Comparison of ENCODE assay signal across 19 mouse cellular contexts in genomic region chr3:127156080-127156479, GRCm38 (mm10).
A peak's percentile ranks its signal among the peaks of the same experiment; 100 is the strongest.
DNase-seq lines count a peak whose midpoint lies in the region; ATAC-seq and TF ChIP-seq lines count a peak whose summit lies in the region.
"Had no signal": no experiment of that assay in that cellular context is flagged by ENCODE, and none has a peak within 500 bp of the region (broad histone marks: within the 10 kb centered on the region; RNA-seq: fewer than 3 reads in every experiment).

No protein-coding gene starts in this region.

- H3K36me3 ChIP-seq in stomach, postnatal 0 days (ENCODE audit: control insufficient read depth, insufficient read depth, low read length), result no peaks in the 10 kb centered on the region
- H3K36me3 ChIP-seq: hindbrain, embryonic 13.5 days; intestine, embryonic 15.5 days; kidney, embryonic 15.5 days; limb, embryonic 13.5 days; midbrain, embryonic 12.5 days; stomach, embryonic 15.5 days had no signal

- TF ChIP-seq POLR2A in cerebellum, adult 2 months (IDR thresholded peaks at IDR 0.05; ENCODE audit: borderline replicate concordance, insufficient read depth, low read length), result no peak
- TF ChIP-seq POLR2A in olfactory bulb, adult 2 months (IDR thresholded peaks at IDR 0.05; ENCODE audit: insufficient read depth, low read depth, low read length), result no peak

- no peak for TF ChIP-seq EP300 in stomach, postnatal 0 days (optimal IDR thresholded peaks at IDR 0.05)

- ATAC-seq in cerebellum, adult (ENCODE audit: insufficient number of reproducible peaks, low FRiP score, low TSS enrichment), result no peak
- no peak for ATAC-seq in stomach, postnatal 0 days (ENCODE audit: low FRiP score, low TSS enrichment)
- ATAC-seq: intestine, embryonic 15.5 days had no signal

- peak overlapping the region; percentile 12; the same call in 1 of the 2 replicates for H3K27ac ChIP-seq in cerebellum, adult 2 months (ENCODE audit: insufficient read depth, low read length)
- peak overlapping the region; percentile 15; the same call in 1 of the 2 replicates for H3K27ac ChIP-seq in olfactory bulb, adult 2 months (ENCODE audit: insufficient read depth, low read depth, low read length)
- H3K27ac ChIP-seq in stomach, postnatal 0 days (replicated peaks), result no peak overlapping the region
- H3K27ac ChIP-seq: hindbrain, embryonic 13.5 days; intestine, embryonic 15.5 days; kidney, embryonic 15.5 days; limb, embryonic 13.5 days; midbrain, embryonic 12.5 days; stomach, embryonic 15.5 days had no signal

- H3K9ac ChIP-seq in stomach, postnatal 0 days (ENCODE audit: low read length), result no peak overlapping the region
- H3K9ac ChIP-seq: hindbrain, embryonic 13.5 days; intestine, embryonic 15.5 days; kidney, embryonic 15.5 days; limb, embryonic 13.5 days; midbrain, embryonic 12.5 days; stomach, embryonic 15.5 days had no signal

- peak; percentile 53 to 67 for DNase-seq in cerebellum, adult 2 months
- peak; percentile 59 for DNase-seq in layer of hippocampus, adult 9-11 months
- no peak for DNase-seq in layer of hippocampus, adult 9-10 months (ENCODE audit: low spot score)
- DNase-seq in cerebellum, postnatal 10 days, result peak; percentile 19 to 25
- no peak for DNase-seq in stomach, postnatal 0 days (ENCODE audit: low spot score)
- DNase-seq: gastrocnemius, postnatal 10 days; heart, postnatal 10 days; lung, adult 2 months; lung, postnatal 4 days; spleen, adult 18-20 months; thymus, postnatal 14 days had no signal

- 13% methylated on average over 9 of the region's 9 CpGs for WGBS in cerebellum, adult 2 months
- 39% methylated on average over 9 of the region's 9 CpGs for WGBS in olfactory bulb, adult 2 months
- WGBS in stomach, postnatal 0 days, result 86% methylated on average over 9 of the region's 9 CpGs

- H3K27me3 ChIP-seq in cerebellum, adult 2 months (ENCODE audit: control insufficient read depth, insufficient read depth, low read length), result no peaks in the 10 kb centered on the region
- H3K27me3 ChIP-seq in stomach, postnatal 0 days (ENCODE audit: control insufficient read depth, insufficient read depth, low read length), result no peaks in the 10 kb centered on the region
- H3K27me3 ChIP-seq: hindbrain, embryonic 13.5 days; intestine, embryonic 15.5 days; midbrain, embryonic 12.5 days; stomach, embryonic 15.5 days had no signal

- H3K4me1 ChIP-seq in cerebellum, adult 2 months (ENCODE audit: control insufficient read depth, insufficient read depth, low read length), result peaks cover 9% of the 10 kb centered on the region; the same call in 1 of the 2 replicates
- peaks cover 3% of the 10 kb centered on the region for H3K4me1 ChIP-seq in olfactory bulb, adult 2 months (ENCODE audit: control insufficient read depth, insufficient read depth, low read length)
- H3K4me1 ChIP-seq in stomach, postnatal 0 days (replicated peaks; ENCODE audit: control insufficient read depth, insufficient read depth), result no peaks in the 10 kb centered on the region
- H3K4me1 ChIP-seq: intestine, embryonic 15.5 days; stomach, embryonic 15.5 days had no signal

- H3K9me3 ChIP-seq in stomach, postnatal 0 days (ENCODE audit: control insufficient read depth, low read length), result no peaks in the 10 kb centered on the region
- H3K9me3 ChIP-seq: hindbrain, embryonic 13.5 days; intestine, embryonic 15.5 days; kidney, embryonic 15.5 days; limb, embryonic 13.5 days; midbrain, embryonic 12.5 days; stomach, embryonic 15.5 days had no signal

- peak overlapping the region; percentile 9 for H3K4me3 ChIP-seq in cerebellum, adult 2 months (replicated peaks; ENCODE audit: insufficient read depth, low read depth, low read length)
- peak overlapping the region; percentile 4; the same call in 1 of the 2 replicates for H3K4me3 ChIP-seq in olfactory bulb, adult 2 months (ENCODE audit: insufficient read depth, low read depth, low read length)
- H3K4me3 ChIP-seq in stomach, postnatal 0 days (ENCODE audit: low read depth, low read length), result no peak overlapping the region
- H3K4me3 ChIP-seq: hindbrain, embryonic 13.5 days; intestine, embryonic 15.5 days; kidney, embryonic 15.5 days; limb, embryonic 13.5 days; midbrain, embryonic 12.5 days; stomach, embryonic 15.5 days had no signal

- TF ChIP-seq CTCF in cerebellum, adult 2 months (IDR thresholded peaks at IDR 0.05; ENCODE audit: borderline replicate concordance, insufficient read depth, low read depth, low read length), result no peak
- no peak for TF ChIP-seq CTCF in olfactory bulb, adult 2 months (IDR thresholded peaks at IDR 0.05; ENCODE audit: insufficient read depth, low read depth, low read length)
- no peak for TF ChIP-seq CTCF in stomach, postnatal 0 days (IDR thresholded peaks at IDR 0.05; ENCODE audit: low read depth)

- H3K4me2 ChIP-seq in stomach, postnatal 0 days (replicated peaks; ENCODE audit: low read depth), result no peak overlapping the region
- H3K4me2 ChIP-seq: hindbrain, embryonic 13.5 days; intestine, embryonic 15.5 days; kidney, embryonic 15.5 days; limb, embryonic 13.5 days; midbrain, embryonic 12.5 days; stomach, embryonic 15.5 days had no signal

Comparison
In these comparisons a context has a peak if more than half of its experiments do, and no peak if none do; other contexts are left out.
1. DNase-seq: peak in cerebellum, adult 2 months (2 of 2), layer of hippocampus, adult 9-11 months (single experiment) and cerebellum, postnatal 10 days (2 of 2); none in layer of hippocampus, adult 9-10 months (single experiment) and stomach, postnatal 0 days (single experiment).